Mouse (Mus musculus) heart, embryonic 15.5 days (tissue): ENCODE results near the gene Gsto1. TPM values are rescaled to one million over a fixed set of nuclear protein-coding genes. Genes with fewer than 3 reads are reported as not detected.

Experiments
- ATAC-seq: fragments of 200-750 bp; cut with Nextera tagmentation; replicated peaks from 2 replicates; pipeline ENCODE4 v1.8.0; 2017; ENCODE audit warnings: low read depth, moderate TSS enrichment; ENCODE audit not compliant: insufficient number of reproducible peaks, insufficient read depth, low FRiP score
- H3K27ac ChIP-seq: fragments of 300-500 bp; sonication (generic); 2 replicates; pipeline ENCODE4 v1.5.1; 2015; ENCODE audit warnings: mild to moderate bottlenecking, inconsistent platforms
- H3K27me3 ChIP-seq: fragments of 300-500 bp; sonication (generic); 2 replicates; pipeline ENCODE4 v1.6.1; 2015; ENCODE audit warnings: inconsistent platforms
- H3K36me3 ChIP-seq: fragments of 300-500 bp; sonication (generic); 2 replicates; pipeline ENCODE4 v1.6.1; 2015; ENCODE audit warnings: mild to moderate bottlenecking, inconsistent platforms
- H3K4me1 ChIP-seq: fragments of 300-500 bp; sonication (generic); replicated peaks from 2 replicates; pipeline ENCODE4 v1.6.1; 2015; ENCODE audit warnings: inconsistent platforms
- H3K4me2 ChIP-seq: fragments of 300-500 bp; sonication (generic); 2 replicates; pipeline ENCODE4 v1.6.1; 2015; ENCODE audit warnings: inconsistent platforms, mild to moderate bottlenecking, moderate library complexity
- H3K4me3 ChIP-seq: fragments of 300-500 bp; sonication (generic); 2 replicates; pipeline ENCODE4 v1.5.1; 2015; ENCODE audit warnings: mild to moderate bottlenecking, inconsistent platforms
- H3K9ac ChIP-seq: fragments of 300-500 bp; sonication (generic); 2 replicates; pipeline ENCODE4 v1.6.1; 2015; ENCODE audit warnings: mild to moderate bottlenecking, inconsistent platforms
- H3K9me3 ChIP-seq: fragments of 300-500 bp; sonication (generic); replicated peaks from 2 replicates; pipeline ENCODE4 v1.6.1; 2016; ENCODE audit warnings: inconsistent platforms
- WGBS: fragments of 180-500 bp; shearing (Covaris S2); methylation state at CpG from one replicate; pipeline ENCODE4 v1.1.7; 2015; ENCODE audit warnings: mixed read lengths; 5-methylcytosine and 5-hydroxymethylcytosine counted together
- polyA plus RNA-seq: library from polyadenylated mRNA; unstranded; fragments of >200 nt; fragmentation: Nextera tagmentation; extraction: Ambion mirVana; gene quantifications from 2 replicates; pipeline ENCODE4 v1.2.1, GENCODE M21; 2015

Gsto1 gene
- 97.5 and 103 TPM in 2 replicates for polyA plus RNA-seq

DNA sequence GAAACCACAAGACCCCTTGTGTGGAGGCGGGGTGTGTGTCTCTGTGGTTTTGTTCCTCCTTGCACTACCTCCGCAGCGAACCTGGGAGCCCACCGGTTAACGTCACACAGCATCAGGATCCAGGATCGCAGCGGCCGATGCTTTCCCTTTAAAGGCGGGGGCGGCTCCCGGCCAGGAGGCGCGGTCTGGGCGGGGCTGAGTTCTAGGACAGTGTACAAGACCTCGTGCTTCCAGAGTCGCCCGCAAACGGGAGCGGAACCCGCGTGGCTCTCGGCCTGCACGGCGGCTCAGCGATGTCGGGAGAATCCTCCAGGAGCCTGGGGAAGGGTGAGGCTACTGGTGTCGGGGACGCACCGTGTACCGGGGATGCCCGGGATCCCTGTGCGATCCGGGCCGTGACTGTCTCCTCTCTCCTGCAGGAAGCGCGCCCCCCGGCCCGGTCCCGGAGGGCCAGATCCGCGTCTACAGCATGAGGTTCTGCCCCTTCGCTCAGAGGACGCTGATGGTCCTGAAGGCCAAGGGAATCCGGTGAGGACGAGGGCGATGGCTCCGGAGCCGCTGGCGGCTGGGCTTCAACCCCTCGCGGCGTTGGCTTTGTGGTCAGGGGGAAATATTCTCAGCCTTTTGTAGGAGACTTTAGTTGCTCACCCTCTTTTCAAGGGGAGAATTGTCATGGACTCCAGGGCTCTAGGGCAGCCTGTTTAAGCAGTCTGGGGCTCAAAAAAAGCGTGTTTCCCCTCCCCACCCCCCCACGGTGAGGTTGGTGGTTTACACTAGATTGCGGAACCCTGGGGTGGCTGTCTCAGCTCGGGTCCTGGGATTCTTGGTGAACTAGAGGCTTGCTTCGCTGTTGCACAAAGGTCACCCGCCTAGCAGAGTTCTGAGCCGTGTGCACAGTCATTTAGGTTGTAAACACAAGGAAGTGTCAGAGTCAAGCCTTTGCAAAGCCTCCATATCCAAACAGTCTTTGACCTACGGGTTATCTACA, at the start of gene Gsto1:
Gsto1 (plus strand) TSS at position 175 of the 988 bp plus-strand sequence.
- peak within 1 kb of the TSS; percentile 65 for H3K4me3 ChIP-seq
- H3K27me3 ChIP-seq: no peaks in the 10 kb centered on the region
- peak within 1 kb of the TSS; percentile 97 for H3K4me2 ChIP-seq
- peak within 1 kb of the TSS; percentile 61 for H3K9ac ChIP-seq
- peaks cover 18% of the 10 kb centered on the region for H3K4me1 ChIP-seq
- H3K36me3 ChIP-seq: peaks cover 10% of the 10 kb centered on the region; the same call in 1 of the 2 replicates
- no peaks in the 10 kb centered on the region for H3K9me3 ChIP-seq
- ATAC-seq: peak; percentile 94
- under 1% methylated on average over 59 of the region's 60 CpGs for WGBS
- H3K27ac ChIP-seq: peak within 1 kb of the TSS; percentile 58

DNA sequence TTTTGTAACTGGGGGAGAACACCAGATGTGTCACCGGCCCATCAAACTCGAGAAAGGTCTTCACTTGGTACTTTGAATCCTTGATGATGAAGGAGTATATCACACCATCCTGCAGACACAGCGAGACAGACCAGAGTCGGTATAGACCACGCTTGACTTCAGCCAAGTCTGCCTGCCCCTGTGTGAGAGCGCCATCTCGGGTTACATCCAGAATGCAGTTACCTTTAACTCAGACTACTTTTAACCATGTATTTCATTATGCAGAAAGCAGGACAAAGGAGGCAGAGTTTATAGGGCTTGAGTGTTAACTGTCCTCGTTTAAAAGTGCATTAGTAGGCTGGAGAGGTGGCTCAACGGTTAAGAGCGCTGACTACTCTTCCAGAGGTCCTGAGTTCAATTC, 42.7 kb upstream of the Gsto1 start:
- H3K9ac ChIP-seq: no peak overlapping the region
- H3K27me3 ChIP-seq: no peaks in the 10 kb centered on the region
- no peak overlapping the region for H3K27ac ChIP-seq
- ATAC-seq: no peak
- 72% methylated on average over 10 of the region's 10 CpGs for WGBS
- no peak overlapping the region for H3K4me3 ChIP-seq
- H3K4me1 ChIP-seq: no peaks in the 10 kb centered on the region
- no peak overlapping the region for H3K4me2 ChIP-seq
- no peaks in the 10 kb centered on the region for H3K9me3 ChIP-seq
- H3K36me3 ChIP-seq: no peaks in the 10 kb centered on the region

GRCm38 (mm10) chr19:47814721-47815120, 40.0 kb upstream of the Gsto1 start:
- 80% methylated on average over 5 of the region's 5 CpGs for WGBS
- Histone ChIP-seq H3K36me3 (no peaks in the 10 kb centered on the region), H3K9ac (no peak overlapping the region), H3K9me3 (no peaks in the 10 kb centered on the region), H3K4me3 (no peak overlapping the region), H3K27me3 (no peaks in the 10 kb centered on the region), H3K4me2 (no peak overlapping the region), H3K27ac (no peak overlapping the region), H3K4me1 (no peaks in the 10 kb centered on the region)
- no peak for ATAC-seq

GRCm38 (mm10) chr19:47817692-47818091, 37.1 kb upstream of the Gsto1 start:
- WGBS: 76% methylated on average over 9 of the region's 9 CpGs
- ATAC-seq: no peak
- H3K4me1 ChIP-seq: peaks cover 4% of the 10 kb centered on the region; the same call in 1 of the 2 replicates

GRCm38 (mm10) chr19:47820832-47821493, 33.8 kb upstream of the Gsto1 start:
- H3K4me3 ChIP-seq: no peak overlapping the region
- no peaks in the 10 kb centered on the region for H3K9me3 ChIP-seq
- ATAC-seq: no peak
- WGBS: 21% methylated on average over 8 of the region's 9 CpGs
- 0 out of 2 replicates have a peak overlapping the region, but pooled peaks have one; percentile 6 for H3K4me2 ChIP-seq
- no peak overlapping the region for H3K27ac ChIP-seq
- peaks cover 4% of the 10 kb centered on the region; the same call in 1 of the 2 replicates for H3K4me1 ChIP-seq
- H3K36me3 ChIP-seq: no peaks in the 10 kb centered on the region
- H3K9ac ChIP-seq: no peak overlapping the region
- peaks cover 8% of the 10 kb centered on the region for H3K27me3 ChIP-seq

More at GRCm38 (mm10) chr19:47817692-47818091, 37.1 kb upstream of the Gsto1 start:
- Histone ChIP-seq H3K4me3 (no peak overlapping the region), H3K9me3 (no peaks in the 10 kb centered on the region), H3K9ac (no peak overlapping the region), H3K27ac (no peak overlapping the region), H3K36me3 (no peaks in the 10 kb centered on the region), H3K27me3 (peaks cover 5% of the 10 kb centered on the region), H3K4me2 (no peak overlapping the region)

GRCm38 (mm10) chr19:47821494-47821872, 33.3 kb upstream of the Gsto1 start:
- Histone ChIP-seq H3K9me3 (no peaks in the 10 kb centered on the region), H3K36me3 (no peaks in the 10 kb centered on the region), H3K9ac (no peak overlapping the region), H3K4me2 (0 out of 2 replicates have a peak overlapping the region, but pooled peaks have one; percentile 6), H3K4me3 (no peak overlapping the region), H3K27me3 (peaks cover 8% of the 10 kb centered on the region), H3K27ac (no peak overlapping the region), H3K4me1 (peaks cover 4% of the 10 kb centered on the region; the same call in 1 of the 2 replicates)
- 47% methylated on average over 7 of the region's 7 CpGs for WGBS
- ATAC-seq: no peak

- H3K27me3 ChIP-seq: peaks cover 8% of the 10 kb centered on the region
- H3K36me3 ChIP-seq: no peaks in the 10 kb centered on the region
- ATAC-seq: no peak
- no peak overlapping the region for H3K9ac ChIP-seq
- WGBS: 12% methylated on average over 8 of the region's 8 CpGs
- no peak overlapping the region for H3K4me3 ChIP-seq
- H3K9me3 ChIP-seq: no peaks in the 10 kb centered on the region
- H3K27ac ChIP-seq: no peak overlapping the region
- H3K4me1 ChIP-seq: peaks cover 4% of the 10 kb centered on the region; the same call in 1 of the 2 replicates
- no peak overlapping the region for H3K4me2 ChIP-seq
Measured at GRCm38 (mm10) chr19:47822143-47822796, 32.5 kb upstream of the Gsto1 start.

- Histone ChIP-seq H3K4me1 (peaks cover 4% of the 10 kb centered on the region; the same call in 1 of the 2 replicates), H3K9me3 (no peaks in the 10 kb centered on the region), H3K4me2 (no peak overlapping the region), H3K27me3 (peaks cover 8% of the 10 kb centered on the region), H3K9ac (no peak overlapping the region), H3K27ac (no peak overlapping the region), H3K36me3 (no peaks in the 10 kb centered on the region), H3K4me3 (no peak overlapping the region)
- 69% methylated on average over 5 of the region's 5 CpGs for WGBS
- no peak for ATAC-seq
Measured at GRCm38 (mm10) chr19:47824026-47824425, 30.7 kb upstream of the Gsto1 start.

DNA sequence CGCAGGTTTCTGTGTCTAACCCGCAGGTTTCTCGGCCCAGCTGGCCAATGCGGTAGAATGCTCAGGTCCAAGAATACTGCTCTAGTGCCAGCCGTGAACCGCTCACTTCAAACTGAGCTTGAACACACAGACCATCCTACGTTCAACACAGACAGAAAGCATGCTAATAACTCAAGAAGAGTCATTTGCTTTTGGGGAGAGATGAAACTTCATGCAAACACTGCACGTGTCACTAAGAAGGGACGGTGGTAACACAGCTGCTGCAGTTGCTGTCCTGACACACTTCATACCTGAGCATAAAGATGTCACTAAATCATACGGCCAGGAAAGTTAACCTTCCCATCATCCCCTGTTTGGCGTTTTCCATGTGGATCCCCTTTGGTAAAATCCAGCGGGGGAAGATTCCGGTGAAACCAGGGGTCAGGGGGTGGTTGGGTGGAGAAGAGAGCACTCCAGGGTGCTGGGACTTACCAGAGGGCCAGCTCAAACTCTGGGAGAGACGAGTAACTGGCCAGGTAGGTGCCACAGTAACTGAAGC, 24.8 kb upstream of the Gsto1 start:
- no peaks in the 10 kb centered on the region for H3K27me3 ChIP-seq
- no peak overlapping the region for H3K27ac ChIP-seq
- no peaks in the 10 kb centered on the region for H3K36me3 ChIP-seq
- no peak overlapping the region for H3K4me2 ChIP-seq
- no peaks in the 10 kb centered on the region for H3K9me3 ChIP-seq
- H3K9ac ChIP-seq: no peak overlapping the region
- 84% methylated on average over 14 of the region's 14 CpGs for WGBS
- H3K4me1 ChIP-seq: no peaks in the 10 kb centered on the region
- H3K4me3 ChIP-seq: no peak overlapping the region
- no peak for ATAC-seq

GRCm38 (mm10) chr19:47831111-47831510, 23.7 kb upstream of the Gsto1 start:
- no peaks in the 10 kb centered on the region for H3K4me1 ChIP-seq
- H3K9ac ChIP-seq: no peak overlapping the region
- H3K36me3 ChIP-seq: no peaks in the 10 kb centered on the region
- ATAC-seq: no peak
- H3K9me3 ChIP-seq: no peaks in the 10 kb centered on the region
- H3K27me3 ChIP-seq: peaks cover 5% of the 10 kb centered on the region; the same call in 1 of the 2 replicates
- 90% methylated on average over 8 of the region's 8 CpGs for WGBS
- no peak overlapping the region for H3K4me3 ChIP-seq
- H3K4me2 ChIP-seq: no peak overlapping the region
- H3K27ac ChIP-seq: no peak overlapping the region

GRCm38 (mm10) chr19:47832316-47832715, 22.5 kb upstream of the Gsto1 start:
- H3K27ac ChIP-seq: no peak overlapping the region
- no peaks in the 10 kb centered on the region for H3K36me3 ChIP-seq
- no peaks in the 10 kb centered on the region for H3K9me3 ChIP-seq
- peaks cover 16% of the 10 kb centered on the region for H3K27me3 ChIP-seq
- H3K4me2 ChIP-seq: no peak overlapping the region
- ATAC-seq: no peak
- 78% methylated on average over 16 of the region's 16 CpGs for WGBS
- H3K4me1 ChIP-seq: peaks cover 6% of the 10 kb centered on the region
- no peak overlapping the region for H3K4me3 ChIP-seq
- H3K9ac ChIP-seq: no peak overlapping the region
